Mouse (Mus musculus): Measurements from ENCODE around the gene Hrnr. TPM values are rescaled to one million over a fixed set of nuclear protein-coding genes. Genes with fewer than 3 reads are reported as not detected.

Gene Hrnr
- total and polyA plus RNA-seq, 2 experiments = not detected

- Histone ChIP-seq H3K4me3 (ENCODE audit: insufficient read depth, low read depth, low read length) (no peak overlapping the region), H3K4me1 (ENCODE audit: control insufficient read depth, insufficient read depth, low read length) (no peaks in the 10 kb centered on the region), H3K27ac (replicated peaks; ENCODE audit: insufficient read depth, low read depth, low read length) (no peak overlapping the region), H3K36me3 (ENCODE audit: control insufficient read depth, insufficient read depth, low read length) (no peaks in the 10 kb centered on the region), H3K9ac (ENCODE audit: low read depth, low read length) (no peak overlapping the region), H3K79me2 (ENCODE audit: control insufficient read depth, insufficient read depth, low read length) (no peaks in the 10 kb centered on the region), H3K27me3 (ENCODE audit: control insufficient read depth, insufficient read depth, low read length) (no peaks in the 10 kb centered on the region)
- 18% methylated on average over 10 of the region's 10 CpGs for WGBS
- no peak; the same call in 1 of the 2 replicates for TF ChIP-seq CTCF (IDR thresholded peaks at IDR 0.05; ENCODE audit: low read depth, low read length)
- no peak for TF ChIP-seq POLR2A (IDR thresholded peaks at IDR 0.05; ENCODE audit: extremely low read depth, insufficient read depth, low read length)
- peak; percentile 40 for DNase-seq (ENCODE audit: extremely low read depth, low read depth, low spot score)
Observed at GRCm38 (mm10) chr3:93361933-93362574, 42.5 kb downstream of the Hrnr start.

DNA sequence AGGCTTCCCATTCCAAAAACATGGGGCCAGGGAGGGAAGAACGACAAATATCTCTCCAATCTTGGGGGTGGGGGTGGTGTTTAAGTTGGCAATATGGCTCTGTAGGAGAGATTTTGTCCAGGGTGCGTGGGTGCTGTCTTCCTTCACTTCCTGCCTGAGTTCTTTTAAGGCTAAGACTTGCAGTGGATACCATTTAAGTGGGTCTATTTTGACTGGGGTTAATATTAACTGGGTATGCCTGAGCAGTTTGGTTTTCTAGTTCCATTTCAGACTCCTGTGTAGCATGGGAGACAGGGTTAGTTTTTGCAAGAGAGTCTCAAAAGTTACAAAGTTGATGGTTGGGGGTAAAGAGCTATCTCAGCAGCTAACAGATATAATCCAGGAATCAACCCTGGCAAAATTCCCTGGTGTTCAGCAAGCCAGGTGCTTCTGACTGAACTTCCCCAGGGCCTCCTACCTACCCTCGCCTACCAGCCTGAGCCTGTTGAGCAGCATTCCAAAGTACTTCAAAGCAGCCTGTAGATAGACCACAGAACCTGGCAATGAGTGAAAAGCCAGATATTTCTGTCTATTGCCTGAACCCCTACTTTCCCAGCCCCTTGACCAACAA lies 47.5 kb downstream of the Hrnr start:
- H3K9ac ChIP-seq (ENCODE audit: low read depth, low read length) = no peak overlapping the region
- DNase-seq (ENCODE audit: extremely low read depth, low read depth, low spot score) = no peak
- H3K27ac ChIP-seq (replicated peaks; ENCODE audit: insufficient read depth, low read depth, low read length) = no peak overlapping the region
- H3K27me3 ChIP-seq (ENCODE audit: control insufficient read depth, insufficient read depth, low read length) = no peaks in the 10 kb centered on the region
- no peaks in the 10 kb centered on the region for H3K79me2 ChIP-seq (ENCODE audit: control insufficient read depth, insufficient read depth, low read length)
- TF ChIP-seq POLR2A (IDR thresholded peaks at IDR 0.05; ENCODE audit: extremely low read depth, insufficient read depth, low read length) (no peak), CTCF (IDR thresholded peaks at IDR 0.05; ENCODE audit: low read depth, low read length) (no peak)
- H3K36me3 ChIP-seq (ENCODE audit: control insufficient read depth, insufficient read depth, low read length) = no peaks in the 10 kb centered on the region
- H3K4me3 ChIP-seq (ENCODE audit: insufficient read depth, low read depth, low read length) = no peak overlapping the region
- H3K4me1 ChIP-seq (ENCODE audit: control insufficient read depth, insufficient read depth, low read length) = no peaks in the 10 kb centered on the region
- 53% methylated on average over 3 of the region's 3 CpGs for WGBS

GRCm38 (mm10) chr3:93368171-93368570 lies 48.6 kb downstream of the Hrnr start:
- DNase-seq (ENCODE audit: extremely low read depth, low read depth, low spot score) = no peak
- Histone ChIP-seq H3K27ac (replicated peaks; ENCODE audit: insufficient read depth, low read depth, low read length) (no peak overlapping the region), H3K4me3 (ENCODE audit: insufficient read depth, low read depth, low read length) (no peak overlapping the region), H3K79me2 (ENCODE audit: control insufficient read depth, insufficient read depth, low read length) (no peaks in the 10 kb centered on the region), H3K36me3 (ENCODE audit: control insufficient read depth, insufficient read depth, low read length) (no peaks in the 10 kb centered on the region), H3K9ac (ENCODE audit: low read depth, low read length) (no peak overlapping the region), H3K27me3 (ENCODE audit: control insufficient read depth, insufficient read depth, low read length) (no peaks in the 10 kb centered on the region), H3K4me1 (ENCODE audit: control insufficient read depth, insufficient read depth, low read length) (no peaks in the 10 kb centered on the region)
- 35% methylated on average over 1 of the region's 1 CpGs for WGBS
- TF ChIP-seq CTCF (IDR thresholded peaks at IDR 0.05; ENCODE audit: low read depth, low read length) = no peak
- no peak for TF ChIP-seq POLR2A (IDR thresholded peaks at IDR 0.05; ENCODE audit: extremely low read depth, insufficient read depth, low read length)

DNA sequence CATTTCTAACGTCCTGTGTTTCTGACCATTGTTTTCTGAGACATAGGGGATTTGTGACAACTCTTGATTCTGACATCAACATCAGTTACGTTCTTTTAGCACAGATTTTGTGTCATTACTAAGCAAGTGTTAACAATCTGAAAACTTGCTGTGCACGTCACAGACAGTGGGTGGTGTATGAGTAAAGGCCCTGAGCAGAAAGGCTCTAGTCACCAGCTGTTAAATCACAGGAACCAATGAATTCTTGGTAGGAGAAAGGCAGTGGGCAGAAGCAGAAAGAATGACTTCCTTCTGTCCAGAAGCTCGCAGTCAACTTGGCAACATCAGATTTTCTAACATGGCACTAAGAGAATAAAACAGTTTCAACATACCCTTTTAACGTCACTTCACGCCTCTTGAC lies 53.9 kb downstream of the Hrnr start:
- DNase-seq (ENCODE audit: extremely low read depth, low read depth, low spot score) = no peak
- H3K36me3 ChIP-seq (ENCODE audit: control insufficient read depth, insufficient read depth, low read length) = no peaks in the 10 kb centered on the region
- TF ChIP-seq CTCF (IDR thresholded peaks at IDR 0.05; ENCODE audit: low read depth, low read length) (no peak), POLR2A (IDR thresholded peaks at IDR 0.05; ENCODE audit: extremely low read depth, insufficient read depth, low read length) (no peak)
- no peak overlapping the region for H3K9ac ChIP-seq (ENCODE audit: low read depth, low read length)
- H3K27ac ChIP-seq (replicated peaks; ENCODE audit: insufficient read depth, low read depth, low read length) = no peak overlapping the region
- H3K4me1 ChIP-seq (ENCODE audit: control insufficient read depth, insufficient read depth, low read length) = no peaks in the 10 kb centered on the region
- H3K4me3 ChIP-seq (ENCODE audit: insufficient read depth, low read depth, low read length) = no peak overlapping the region
- WGBS = 85% methylated on average over 6 of the region's 6 CpGs
- H3K79me2 ChIP-seq (ENCODE audit: control insufficient read depth, insufficient read depth, low read length) = no peaks in the 10 kb centered on the region
- no peaks in the 10 kb centered on the region for H3K27me3 ChIP-seq (ENCODE audit: control insufficient read depth, insufficient read depth, low read length)

- Histone ChIP-seq H3K4me1 (ENCODE audit: control insufficient read depth, insufficient read depth, low read length) (no peaks in the 10 kb centered on the region), H3K36me3 (ENCODE audit: control insufficient read depth, insufficient read depth, low read length) (no peaks in the 10 kb centered on the region), H3K9ac (ENCODE audit: low read depth, low read length) (no peak overlapping the region), H3K79me2 (ENCODE audit: control insufficient read depth, insufficient read depth, low read length) (no peaks in the 10 kb centered on the region), H3K4me3 (ENCODE audit: insufficient read depth, low read depth, low read length) (no peak overlapping the region), H3K27ac (replicated peaks; ENCODE audit: insufficient read depth, low read depth, low read length) (no peak overlapping the region), H3K27me3 (ENCODE audit: control insufficient read depth, insufficient read depth, low read length) (no peaks in the 10 kb centered on the region)
- no peak for DNase-seq (ENCODE audit: extremely low read depth, low read depth, low spot score)
- TF ChIP-seq POLR2A (IDR thresholded peaks at IDR 0.05; ENCODE audit: extremely low read depth, insufficient read depth, low read length) (no peak), CTCF (IDR thresholded peaks at IDR 0.05; ENCODE audit: low read depth, low read length) (no peak)
- WGBS = 60% methylated on average over 1 of the region's 1 CpGs
Observed at GRCm38 (mm10) chr3:93375196-93375595, 55.6 kb downstream of the Hrnr start.

- no peak for DNase-seq (ENCODE audit: extremely low read depth, low read depth, low spot score)
- Histone ChIP-seq H3K36me3 (ENCODE audit: control insufficient read depth, insufficient read depth, low read length) (no peaks in the 10 kb centered on the region), H3K79me2 (ENCODE audit: control insufficient read depth, insufficient read depth, low read length) (no peaks in the 10 kb centered on the region), H3K4me1 (ENCODE audit: control insufficient read depth, insufficient read depth, low read length) (no peaks in the 10 kb centered on the region), H3K27ac (replicated peaks; ENCODE audit: insufficient read depth, low read depth, low read length) (no peak overlapping the region), H3K9ac (ENCODE audit: low read depth, low read length) (no peak overlapping the region), H3K4me3 (ENCODE audit: insufficient read depth, low read depth, low read length) (no peak overlapping the region), H3K27me3 (ENCODE audit: control insufficient read depth, insufficient read depth, low read length) (no peaks in the 10 kb centered on the region)
- 83% methylated on average over 5 of the region's 5 CpGs for WGBS
- no peak for TF ChIP-seq POLR2A (IDR thresholded peaks at IDR 0.05; ENCODE audit: extremely low read depth, insufficient read depth, low read length)
- no peak for TF ChIP-seq CTCF (IDR thresholded peaks at IDR 0.05; ENCODE audit: low read depth, low read length)
Observed at GRCm38 (mm10) chr3:93375601-93376000, 56.1 kb downstream of the Hrnr start.
